Mouse (Mus musculus) left cerebral cortex, adult 11 months (tissue): ENCODE results near the gene Gpx4.
"Not testable (repeated sequence)": the region's sequence is repeated elsewhere in the genome, so short reads cannot be mapped to it uniquely, and the experiment has no call there.

ENCODE experiments used
- DNase-seq: peaks from one replicate; pipeline ENCODE4 v3.0.0; 2022; ENCODE audit warnings: low spot score

Gene Gpx4

GRCm38 (mm10) chr10:80023758-80024157 is 23.2 kb upstream of the Gpx4 start:
- no peak for DNase-seq

GRCm38 (mm10) chr10:80024229-80025043 is 22.5 kb upstream of the Gpx4 start:
- DNase-seq = no peak

GRCm38 (mm10) chr10:80025044-80025347 is 22.0 kb upstream of the Gpx4 start:
- no peak for DNase-seq

DNA sequence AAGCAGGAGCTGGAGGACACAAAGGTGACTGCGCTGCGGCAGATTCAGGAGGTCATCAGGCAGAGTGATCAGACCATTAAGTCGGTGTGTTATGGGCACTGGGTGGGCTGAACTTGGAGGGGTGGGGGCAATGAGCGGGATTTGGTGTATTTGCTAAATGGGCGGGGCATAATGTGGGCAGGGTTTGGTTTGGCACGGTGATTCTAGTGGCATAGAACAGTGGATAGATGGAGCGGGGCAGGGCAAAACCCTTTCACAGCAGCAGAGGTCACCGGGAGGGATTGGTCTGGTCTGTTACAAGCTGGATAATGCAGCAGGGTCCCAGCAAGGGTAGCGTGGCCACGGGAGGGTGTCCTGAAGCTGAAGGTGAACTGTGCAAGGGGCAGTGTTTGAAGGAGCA is 21.5 kb upstream of the Gpx4 start:
- no peak for DNase-seq

GRCm38 (mm10) chr10:80025889-80026288 is 21.1 kb upstream of the Gpx4 start:
- DNase-seq = no peak

DNA sequence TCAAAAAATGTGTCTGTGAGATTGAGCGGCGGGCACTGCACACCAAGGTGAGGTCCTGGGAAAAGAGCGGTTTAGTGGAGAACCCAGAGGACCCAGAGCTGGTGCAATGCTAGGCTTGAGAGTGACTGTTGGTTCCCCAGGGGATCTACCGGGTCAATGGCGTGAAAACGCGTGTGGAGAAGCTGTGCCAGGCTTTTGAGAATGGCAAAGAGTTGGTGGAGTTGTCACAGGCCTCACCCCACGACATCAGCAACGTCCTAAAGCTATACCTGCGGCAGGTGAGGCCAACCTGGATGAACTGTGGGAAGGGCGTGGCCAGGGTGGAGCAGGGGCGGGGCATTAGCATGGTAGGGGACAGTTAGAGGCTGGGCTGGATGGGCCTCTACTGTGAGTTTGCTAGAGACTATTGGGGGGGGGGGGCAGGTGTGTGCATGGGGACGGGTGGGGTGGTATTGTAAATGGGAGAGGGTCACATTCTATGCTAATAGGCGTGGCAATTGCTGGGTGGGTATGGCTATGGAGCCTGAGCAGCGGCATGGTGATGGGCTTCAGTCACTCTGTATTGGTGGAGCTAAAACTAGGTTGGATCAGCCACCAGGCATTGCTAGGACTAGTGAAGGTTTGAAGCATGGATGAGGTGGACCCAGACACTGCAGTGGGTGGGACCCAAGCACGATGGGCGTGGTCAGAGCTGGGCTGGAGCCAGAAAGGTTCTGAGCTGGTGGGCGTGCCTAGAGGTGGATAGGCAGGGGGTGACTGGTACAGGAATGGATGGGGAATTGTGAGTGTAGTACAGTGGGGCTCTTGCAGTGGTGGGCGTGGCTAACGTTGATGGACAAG is 19.1 kb upstream of the Gpx4 start:
- no peak for DNase-seq

DNA sequence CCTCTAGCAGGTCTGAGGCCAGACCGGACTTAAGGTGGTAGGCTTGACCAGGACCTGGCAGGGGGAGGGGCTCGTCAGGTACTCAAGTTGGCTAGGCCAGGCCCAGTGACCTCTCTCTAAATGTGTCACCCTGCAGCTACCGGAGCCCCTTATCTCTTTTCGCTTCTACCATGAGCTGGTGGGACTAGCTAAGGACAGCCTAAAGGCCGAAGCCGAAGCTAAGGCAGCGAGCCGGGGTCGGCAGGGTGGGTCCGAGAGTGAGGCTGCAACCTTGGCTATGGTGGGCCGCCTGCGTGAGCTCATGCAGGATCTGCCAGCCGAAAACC is 18.5 kb upstream of the Gpx4 start:
- DNase-seq = no peak

DNA sequence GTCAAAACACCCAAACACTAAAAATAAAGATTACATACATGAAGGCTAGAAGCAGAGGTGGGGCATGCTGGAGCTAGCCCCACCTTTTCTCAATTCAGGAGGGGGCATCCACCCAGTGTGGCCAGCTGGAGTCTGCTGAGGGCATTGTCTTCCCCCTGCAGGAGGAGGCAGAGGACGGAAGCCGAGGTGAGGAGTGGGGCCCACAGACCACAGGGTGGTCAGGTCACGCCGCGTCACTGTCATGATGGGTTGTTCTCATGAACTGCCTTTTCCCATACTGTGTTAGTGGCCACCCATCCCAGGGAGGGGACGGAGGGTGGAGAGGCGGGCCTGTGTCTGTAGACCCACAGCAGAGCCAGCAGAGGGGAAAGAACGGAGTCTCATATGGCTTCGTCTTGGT is 16.8 kb upstream of the Gpx4 start:
- no peak for DNase-seq

- no peak for DNase-seq
These were observed 16.2 kb upstream of the Gpx4 start for GRCm38 (mm10) chr10:80030736-80031135.

DNA sequence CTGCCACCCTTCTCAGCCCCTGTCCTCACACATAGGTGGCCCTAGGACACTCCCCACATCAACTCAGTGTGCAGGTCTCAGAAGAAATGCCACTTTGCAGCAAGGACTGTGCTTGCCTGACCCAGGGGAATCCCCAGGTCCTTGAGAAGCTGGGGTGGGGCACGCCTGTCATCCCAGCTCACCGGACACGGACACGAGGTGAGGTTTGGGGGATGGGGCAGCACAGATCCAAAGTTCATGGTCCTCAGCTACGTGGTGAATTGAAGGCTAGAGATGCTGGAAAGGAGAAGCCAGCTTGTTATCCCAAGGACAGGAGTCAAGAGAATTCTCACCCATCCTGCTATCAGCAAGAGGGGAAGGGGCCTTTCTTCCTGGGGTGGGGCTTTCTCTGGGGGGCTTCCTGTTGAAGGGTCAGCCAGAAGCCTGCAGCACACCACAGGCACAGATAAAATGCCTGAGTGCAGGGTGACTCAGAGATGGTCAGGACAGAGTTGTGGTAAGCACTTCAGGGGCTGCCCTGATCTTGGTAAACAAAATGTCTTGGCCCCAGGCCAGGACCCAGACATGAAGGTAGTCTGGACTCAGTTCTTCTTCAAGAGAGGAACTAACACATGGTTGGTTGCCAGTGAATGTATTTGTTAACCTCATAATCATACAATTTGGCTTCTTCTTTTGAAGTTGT is 14.0 kb upstream of the Gpx4 start:
- no peak for DNase-seq

GRCm38 (mm10) chr10:80033511-80034391 is 13.2 kb upstream of the Gpx4 start:
- no peak for DNase-seq

DNA sequence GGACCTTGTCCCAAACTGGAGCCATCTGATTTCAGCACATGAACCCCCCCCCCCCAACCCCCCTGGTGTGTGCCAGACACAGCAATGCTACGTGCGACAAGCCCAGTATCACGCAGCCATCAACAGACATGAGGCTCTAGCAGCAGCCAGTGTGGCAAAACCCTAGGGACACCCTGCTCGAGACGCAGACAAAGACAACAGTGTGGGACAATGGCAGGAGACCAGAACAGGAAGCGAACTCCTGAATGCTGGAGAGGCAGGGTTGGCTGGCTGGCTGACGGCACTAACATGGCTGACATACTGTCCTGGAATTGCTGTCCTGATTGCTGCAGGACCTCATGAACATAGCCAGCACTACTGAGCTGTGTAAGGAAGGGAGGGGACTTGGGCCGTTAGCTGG is 11.8 kb upstream of the Gpx4 start:
- DNase-seq = no peak

- no peak for DNase-seq
These were observed 11.3 kb upstream of the Gpx4 start for GRCm38 (mm10) chr10:80035686-80036085.

GRCm38 (mm10) chr10:80036832-80037231 is 10.1 kb upstream of the Gpx4 start:
- no peak for DNase-seq

DNA sequence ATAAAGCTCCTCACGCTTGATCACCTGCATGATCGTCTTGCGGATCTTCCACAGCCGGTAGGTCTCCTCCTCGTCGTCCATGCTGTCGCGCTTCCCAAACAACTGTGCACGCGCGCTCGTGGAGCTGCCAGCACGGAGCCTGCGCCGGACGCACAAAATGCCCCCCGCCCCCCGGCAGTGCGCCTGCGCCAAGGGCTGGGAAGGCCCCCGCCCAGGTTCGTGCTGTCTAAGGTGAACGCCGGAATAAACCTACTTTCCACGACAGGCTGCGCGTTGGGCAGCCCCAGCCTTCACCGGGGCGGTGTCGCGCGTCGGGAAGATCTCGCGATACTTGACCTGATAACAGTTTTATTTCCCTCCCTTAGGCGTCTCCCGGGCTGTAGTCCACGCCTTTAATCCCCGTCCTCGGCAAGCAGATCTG is 7.4 kb upstream of the Gpx4 start, which contains the start of gene Polr2e:
Polr2e (minus strand) TSS at position 237 of the 421 bp plus-strand sequence.
- peak; percentile 98 for DNase-seq

- not testable (repeated sequence) for DNase-seq
These were observed 5.4 kb upstream of the Gpx4 start for GRCm38 (mm10) chr10:80041409-80042060.

DNA sequence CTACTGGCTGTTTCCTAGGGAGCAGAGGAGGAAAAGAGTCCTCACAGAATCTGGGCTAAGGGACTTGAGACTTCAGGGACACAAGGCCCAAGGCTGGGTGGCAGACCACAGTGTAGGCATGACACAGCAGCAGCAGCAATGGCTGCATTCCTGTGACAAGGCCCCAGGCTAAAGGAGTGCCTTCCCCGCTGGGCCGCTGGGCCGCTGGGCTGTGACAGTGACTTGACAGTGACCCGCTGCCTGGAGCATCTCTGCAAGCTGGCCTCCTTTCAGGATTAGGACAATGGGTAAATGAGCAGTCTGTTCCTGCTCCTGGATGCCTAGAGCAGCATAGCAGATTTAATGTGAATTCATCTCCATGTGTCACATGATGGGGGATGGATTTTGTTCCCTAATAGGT is 2.9 kb upstream of the Gpx4 start:
- DNase-seq = no peak

DNA sequence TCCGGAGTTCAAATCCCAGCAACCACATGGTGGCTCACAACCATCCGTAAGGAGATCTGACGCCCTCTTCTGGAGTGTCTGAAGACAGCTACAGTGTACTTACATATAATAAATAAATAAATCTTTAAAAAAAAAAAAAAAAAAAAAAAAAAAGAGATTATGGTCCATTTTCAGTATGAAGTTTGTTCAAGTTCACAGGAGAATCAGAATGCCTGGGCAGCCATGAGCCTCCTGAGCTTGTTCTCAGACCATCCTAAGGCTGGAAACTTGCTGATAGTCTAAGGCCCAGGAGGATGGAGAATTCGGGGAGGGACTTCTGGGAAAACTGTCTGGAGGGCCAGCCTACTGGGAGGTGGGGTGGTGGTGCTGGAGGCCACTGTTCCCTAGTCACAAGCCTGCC is 1.6 kb upstream of the Gpx4 start:
- DNase-seq = not testable (repeated sequence)

- no peak for DNase-seq
These were observed 1.2 kb upstream of the Gpx4 start for GRCm38 (mm10) chr10:80045766-80046165.

DNA sequence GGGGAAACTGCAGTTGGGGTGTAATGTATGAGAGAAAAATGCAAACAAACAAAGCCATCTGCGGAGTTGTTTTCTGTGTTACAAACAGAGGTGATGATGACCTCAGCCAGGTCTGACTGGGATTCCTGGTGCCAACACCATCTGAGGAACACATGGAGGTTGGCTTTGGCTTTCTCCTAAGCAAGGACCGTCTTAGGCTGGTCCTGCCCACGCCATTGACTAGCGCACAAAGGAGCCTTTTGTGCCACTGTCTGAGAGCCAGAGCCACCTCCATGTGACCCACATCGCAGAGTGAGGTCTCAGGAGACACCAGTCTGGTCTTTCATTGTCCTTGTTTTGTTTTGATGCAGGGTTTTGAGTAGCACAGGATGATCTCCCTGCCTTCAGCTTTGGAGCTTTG is 1.4 kb downstream of the Gpx4 start:
- no peak for DNase-seq

DNA sequence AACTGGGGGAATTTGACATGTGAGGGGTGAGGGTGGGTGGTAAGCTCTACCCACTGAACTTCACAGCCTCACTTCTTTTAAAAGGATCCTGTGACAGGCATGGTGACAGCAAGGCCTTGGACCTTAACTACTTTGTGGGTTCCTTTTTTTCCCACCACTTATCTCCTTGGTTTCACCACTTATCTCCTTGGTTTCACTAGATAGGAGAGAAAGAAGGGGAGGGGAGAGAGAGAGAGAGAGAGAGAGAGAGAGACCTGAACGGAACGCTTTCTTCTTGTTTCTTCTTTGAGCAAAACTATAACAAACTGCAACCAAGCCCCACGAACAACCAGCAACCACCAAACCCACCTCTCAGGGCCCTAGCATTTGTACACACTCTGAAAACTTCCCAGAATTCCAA is 1.9 kb downstream of the Gpx4 start:
- DNase-seq = no peak
